Mouse (Mus musculus) olfactory bulb, adult 2 months (tissue): ENCODE data around the gene Psma3. TPM values are rescaled to one million over a fixed set of nuclear protein-coding genes. Genes with fewer than 3 reads are reported as not detected.

Experiments used
- H3K27ac ChIP-seq: fragments of 200-500 bp; 2 replicates; pipeline ENCODE4 v1.5.1; 2012; ENCODE audit warnings: low read depth, low read length; ENCODE audit not compliant: insufficient read depth
- H3K4me1 ChIP-seq: fragments of 200-500 bp; 2 replicates; pipeline ENCODE4 v1.6.1; 2012; ENCODE audit warnings: low read length; ENCODE audit not compliant: control insufficient read depth, insufficient read depth
- H3K4me3 ChIP-seq: fragments of 200-500 bp; 2 replicates; pipeline ENCODE4 v1.5.1; 2012; ENCODE audit warnings: mild to moderate bottlenecking, low read depth, low read length, moderate library complexity; ENCODE audit not compliant: insufficient read depth
- CTCF ChIP-seq: fragments of 200-500 bp; IDR thresholded peaks from 2 replicates; pipeline ENCODE4 v1.5.1; 2012; ENCODE audit warnings: low read depth, mild to moderate bottlenecking, low read length, moderate library complexity; ENCODE audit not compliant: insufficient read depth
- POLR2A ChIP-seq: fragments of 200-500 bp; IDR thresholded peaks from 2 replicates; pipeline ENCODE4 v1.6.1; 2012; ENCODE audit warnings: mild to moderate bottlenecking, low read depth, low read length, moderate library complexity; ENCODE audit not compliant: insufficient read depth
- WGBS: fragments of 180-500 bp; shearing (Covaris S2); methylation state at CpG from one replicate; pipeline ENCODE4 v1.1.7; 2018; 5-methylcytosine and 5-hydroxymethylcytosine counted together
- polyA plus RNA-seq: library from polyadenylated mRNA; stranded (reverse); fragments of >200 nt; gene quantifications from 2 replicates; pipeline ENCODE4 v1.2.4, GENCODE M21; 2012; ENCODE audit warnings: low replicate concordance; ENCODE audit not compliant: missing spikeins, insufficient read depth, insufficient read length

Gene Psma3
- polyA plus RNA-seq, 1 experiment = not detected

DNA sequence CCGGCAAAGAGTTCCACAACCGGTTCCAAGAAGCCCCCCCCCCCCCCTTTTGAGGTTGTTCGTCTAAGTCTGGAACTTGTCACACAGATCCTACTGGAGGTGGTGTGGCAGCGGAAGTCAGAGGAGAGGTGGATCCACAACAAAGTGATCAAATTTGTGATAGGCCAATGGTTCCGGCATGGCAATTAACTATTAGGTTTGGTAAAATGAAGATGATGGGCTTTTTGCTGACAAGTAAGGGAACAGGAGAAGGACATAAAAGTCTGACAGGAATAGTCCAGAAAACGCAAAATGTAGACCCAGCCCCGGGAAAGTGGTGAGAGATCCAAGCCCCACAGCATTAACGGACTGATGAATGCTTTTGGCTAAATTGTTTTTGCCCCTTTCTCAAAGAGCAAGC is 6.8 kb upstream of the Psma3 start:
- 16% methylated on average over 8 of the region's 8 CpGs for WGBS
- Histone ChIP-seq H3K4me3 (peak overlapping the region; percentile 68), H3K27ac (peak overlapping the region; percentile 62; the same call in 1 of the 2 replicates), H3K4me1 (no peaks in the 10 kb centered on the region)
- TF ChIP-seq POLR2A (no peak), CTCF (no peak)

DNA sequence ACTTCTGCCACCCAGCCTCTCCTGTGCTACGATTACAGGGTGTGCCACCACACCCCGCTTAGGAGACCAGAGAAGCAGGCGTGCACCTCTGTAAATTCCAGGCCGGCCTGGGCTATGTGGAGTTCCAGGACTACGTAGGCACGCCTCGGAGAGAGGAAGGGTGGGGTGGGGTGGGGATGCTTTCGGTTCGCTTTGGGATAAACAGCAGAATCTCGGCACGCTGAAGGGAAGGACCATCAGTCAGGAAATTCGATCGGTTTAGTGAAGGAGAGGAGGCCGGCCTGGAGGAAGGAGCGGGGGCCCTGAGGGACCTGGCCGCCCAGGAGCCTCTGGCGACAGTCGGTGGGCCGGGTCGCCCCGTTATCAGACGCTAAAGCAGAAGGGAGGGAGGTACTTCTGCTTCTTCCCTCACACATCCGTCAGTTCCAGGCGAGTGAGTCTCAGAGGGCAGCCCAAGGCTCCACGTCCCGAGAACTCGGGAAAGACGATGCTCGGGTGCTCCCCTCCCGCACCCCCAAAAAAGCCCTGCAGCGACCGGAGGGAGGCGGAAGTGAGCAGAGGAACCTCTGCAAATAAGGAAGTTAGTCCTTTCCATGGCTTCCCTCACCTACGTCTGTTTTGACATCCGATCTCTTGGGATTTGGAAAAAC is 6.2 kb upstream of the Psma3 start:
- peak overlapping the region; percentile 68 for H3K4me3 ChIP-seq
- H3K4me1 ChIP-seq = no peaks in the 10 kb centered on the region
- WGBS = under 1% methylated on average over 35 of the region's 35 CpGs
- peak; percentile 52; the same call in 1 of the 2 replicates for TF ChIP-seq CTCF
- no peak for TF ChIP-seq POLR2A
- H3K27ac ChIP-seq = peak overlapping the region; percentile 62

DNA sequence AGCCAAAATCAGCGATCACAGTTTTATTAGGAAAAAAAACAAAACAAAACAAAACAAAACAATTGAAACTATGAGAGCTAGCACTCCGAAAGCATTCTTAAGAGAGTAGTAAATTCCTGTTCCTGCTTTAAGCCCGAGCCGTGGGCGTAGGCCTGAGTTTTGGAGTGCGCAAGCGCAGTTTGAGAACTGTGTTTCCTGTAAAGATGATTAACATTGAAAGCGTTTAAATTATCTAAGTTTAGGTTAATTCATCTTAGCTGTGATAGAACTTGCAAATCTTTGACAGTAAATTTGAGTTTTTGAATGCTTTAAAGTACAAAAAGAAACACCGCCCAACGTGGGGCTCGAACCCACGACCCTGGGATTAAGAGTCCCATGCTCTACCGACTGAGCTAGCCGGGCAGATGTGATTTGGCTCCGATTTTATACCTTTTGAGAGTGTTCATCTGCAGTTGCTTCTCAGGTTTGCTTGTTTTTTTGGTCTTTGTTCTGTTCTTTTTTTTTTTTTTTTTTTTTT is 5.6 kb upstream of the Psma3 start:
- Histone ChIP-seq H3K27ac (peak overlapping the region; percentile 55), H3K4me3 (peak overlapping the region; percentile 68), H3K4me1 (0 out of 2 replicates have a peak, but pooled peaks cover 1% of the 10 kb centered on the region)
- WGBS = under 1% methylated on average over 15 of the region's 15 CpGs
- TF ChIP-seq POLR2A = no peak
- no peak for TF ChIP-seq CTCF

DNA sequence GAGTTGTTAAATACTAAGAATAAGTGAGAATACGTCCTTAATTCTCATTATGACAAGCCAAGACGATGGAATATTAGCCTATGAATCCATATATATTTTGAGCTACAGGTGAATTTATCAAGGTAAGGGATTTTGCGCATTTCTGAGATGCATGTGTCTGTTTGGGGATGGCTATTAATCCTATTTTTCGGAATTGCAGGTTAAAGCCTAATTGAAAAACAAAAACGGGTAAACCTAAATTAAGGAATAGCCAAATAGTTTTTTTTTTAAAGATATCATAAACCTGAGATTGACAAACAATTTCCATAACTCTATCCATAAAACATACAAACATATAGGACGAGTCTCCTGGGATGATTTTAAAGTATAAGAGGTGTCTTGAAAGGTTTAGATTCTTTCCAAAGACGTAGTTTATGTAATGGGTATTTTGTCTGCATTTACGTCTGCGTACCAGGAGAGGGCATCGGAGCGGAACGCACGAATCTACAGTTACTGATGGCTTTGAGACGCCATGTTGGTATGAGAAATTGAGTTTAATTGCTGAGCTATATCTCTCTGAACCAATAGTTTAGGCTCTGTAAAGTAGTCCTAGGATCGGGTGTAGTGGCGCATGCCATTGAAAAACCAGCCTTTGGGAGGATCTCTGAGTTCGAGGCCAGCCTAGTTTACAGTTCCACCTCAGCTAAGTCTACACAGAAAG is 4.8 kb upstream of the Psma3 start:
- TF ChIP-seq CTCF = no peak
- no peak for TF ChIP-seq POLR2A
- no peak overlapping the region for H3K4me3 ChIP-seq
- peak overlapping the region; percentile 75; the same call in 1 of the 2 replicates for H3K27ac ChIP-seq
- H3K4me1 ChIP-seq = 0 out of 2 replicates have a peak, but pooled peaks cover 3% of the 10 kb centered on the region
- WGBS = 3% methylated on average over 17 of the region's 17 CpGs

DNA sequence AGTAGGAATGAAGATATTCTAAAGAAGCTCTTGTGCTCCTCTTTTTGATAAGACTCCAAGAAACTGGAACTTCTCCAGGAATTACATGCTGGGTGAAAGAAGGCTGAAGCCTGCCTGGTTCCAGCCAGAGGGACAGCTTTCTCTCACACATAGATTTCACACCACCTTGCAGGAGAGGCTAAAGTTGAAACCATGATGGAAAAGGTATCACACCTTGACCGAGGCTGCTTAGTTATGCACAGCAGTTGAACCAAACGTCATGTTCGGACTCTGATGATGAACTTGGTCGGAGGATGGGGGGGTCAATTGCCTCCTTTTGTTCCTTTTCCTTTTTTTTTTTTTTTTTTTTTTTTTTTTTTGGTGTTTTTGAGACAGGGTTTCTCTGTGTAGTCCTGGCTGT is 590 bp upstream of the Psma3 start:
- 71% methylated on average over 4 of the region's 4 CpGs for WGBS
- H3K4me1 ChIP-seq = 0 out of 2 replicates have a peak, but pooled peaks cover 3% of the 10 kb centered on the region
- H3K4me3 ChIP-seq = no peak overlapping the region
- no peak for TF ChIP-seq CTCF
- no peak for TF ChIP-seq POLR2A
- no peak overlapping the region for H3K27ac ChIP-seq

DNA sequence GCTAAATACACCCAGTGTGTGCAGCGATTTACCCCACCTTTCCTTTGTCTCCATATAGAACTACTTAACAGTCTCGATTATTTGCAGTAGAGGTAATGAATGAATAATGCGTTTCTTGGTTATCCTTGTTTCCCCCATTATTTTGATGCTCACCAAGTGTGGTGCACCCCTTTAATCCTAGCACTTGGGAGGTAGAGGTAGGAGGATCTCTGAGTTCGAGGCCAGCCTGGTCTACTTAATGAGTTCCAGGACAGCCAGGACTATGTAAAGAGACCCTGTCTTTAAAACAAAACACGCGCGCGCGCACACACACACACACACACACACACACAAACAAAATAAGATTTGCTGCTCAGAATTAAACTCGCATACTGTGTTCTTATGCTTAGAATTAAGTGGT is 985 bp downstream of the Psma3 start:
- Histone ChIP-seq H3K4me1 (0 out of 2 replicates have a peak, but pooled peaks cover 3% of the 10 kb centered on the region), H3K27ac (no peak overlapping the region), H3K4me3 (peak overlapping the region; percentile 80)
- TF ChIP-seq CTCF = no peak
- TF ChIP-seq POLR2A = no peak
- WGBS = 21% methylated on average over 10 of the region's 10 CpGs

DNA sequence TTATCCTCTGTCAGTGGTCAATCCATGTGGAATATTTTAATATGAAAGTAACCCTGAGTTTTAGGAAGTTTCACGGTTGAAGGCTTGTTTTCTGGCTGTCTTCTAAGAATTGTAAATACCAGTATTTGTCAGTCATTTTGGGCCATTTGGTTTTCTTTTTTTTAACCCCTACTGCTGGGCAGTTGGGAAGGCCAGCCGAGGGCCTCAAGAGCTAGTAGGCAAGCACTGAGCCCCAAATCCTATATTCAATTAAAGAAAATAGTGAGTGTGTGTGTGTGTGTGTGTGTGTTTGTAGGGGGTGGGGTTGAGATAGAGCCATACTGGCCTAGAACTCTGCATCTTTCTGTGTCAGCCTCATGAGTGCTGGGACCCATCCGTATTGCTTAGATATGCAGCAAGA is 1.5 kb downstream of the Psma3 start:
- no peak for TF ChIP-seq POLR2A
- TF ChIP-seq CTCF = no peak
- WGBS = 41% methylated on average over 3 of the region's 3 CpGs
- H3K4me3 ChIP-seq = no peak overlapping the region
- H3K27ac ChIP-seq = no peak overlapping the region
- H3K4me1 ChIP-seq = 0 out of 2 replicates have a peak, but pooled peaks cover 3% of the 10 kb centered on the region

DNA sequence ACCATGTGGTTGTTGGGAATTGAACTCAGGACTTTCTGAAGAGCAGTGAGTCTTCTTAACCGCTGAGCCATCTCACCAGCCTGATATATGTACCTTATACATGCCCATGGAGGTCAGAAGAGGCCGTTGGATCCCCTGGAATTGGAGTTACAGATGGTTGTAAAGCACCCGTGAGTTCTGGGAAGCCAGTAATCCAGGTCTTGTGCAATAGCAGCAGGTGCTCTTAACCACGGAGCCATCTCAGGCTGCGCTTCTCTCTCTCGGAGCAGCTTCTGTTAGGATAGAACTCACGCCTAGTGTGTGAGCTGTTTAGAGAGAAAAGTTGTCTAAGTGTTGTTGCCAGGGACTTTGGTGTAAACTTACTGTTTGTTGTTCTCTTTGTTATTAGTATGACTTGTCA is 3.9 kb downstream of the Psma3 start:
- 88% methylated on average over 7 of the region's 7 CpGs for WGBS
- no peak overlapping the region for H3K4me3 ChIP-seq
- no peak overlapping the region for H3K27ac ChIP-seq
- TF ChIP-seq POLR2A = no peak
- no peak for TF ChIP-seq CTCF
- H3K4me1 ChIP-seq = 0 out of 2 replicates have a peak, but pooled peaks cover 3% of the 10 kb centered on the region
